ENCODE assay signal across 15 mouse cellular contexts in the genomic region with DNA sequence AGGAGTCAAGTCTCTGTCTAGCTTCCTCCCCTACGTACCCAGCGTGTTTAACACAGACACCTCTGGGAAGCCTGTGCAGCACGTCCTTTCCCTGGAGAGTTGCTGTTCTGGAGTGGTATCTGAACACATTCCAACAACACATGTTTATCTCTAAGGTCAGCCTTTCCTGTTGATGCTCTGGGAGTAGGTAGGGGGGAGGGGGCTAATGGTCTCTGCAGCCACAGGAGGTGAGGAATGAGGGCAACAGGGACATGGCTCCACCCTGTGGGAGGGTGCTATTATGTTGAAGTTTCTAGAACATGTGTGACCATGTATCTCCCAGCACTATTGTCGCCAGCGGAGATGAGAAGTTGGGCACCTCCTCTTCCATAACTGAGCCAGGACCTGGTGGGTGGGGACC. TPM values are rescaled to one million over a fixed set of nuclear protein-coding genes. Genes with fewer than 3 reads are reported as not detected.
A peak's percentile ranks its signal among the peaks of the same experiment; 100 is the strongest.
DNase-seq lines count a peak whose midpoint lies in the region; ATAC-seq and TF ChIP-seq lines count a peak whose summit lies in the region.
"Had no signal": no experiment of that assay in that cellular context is flagged by ENCODE, and none has a peak within 500 bp of the region (broad histone marks: within the 10 kb centered on the region; RNA-seq: fewer than 3 reads in every experiment).

No protein-coding gene starts in this region.

- WGBS in heart, embryonic 14.5 days = 20% methylated on average over 5 of the region's 5 CpGs
- WGBS in liver, embryonic 14.5 days (ENCODE audit: insufficient replicate concordance) = 18% methylated on average over 5 of the region's 5 CpGs
- WGBS in embryonic facial prominence, embryonic 10.5 days = 54% methylated on average over 5 of the region's 5 CpGs

- TF ChIP-seq EP300 in liver, embryonic 14.5 days (IDR thresholded peaks at IDR 0.05; ENCODE audit: low read depth) = no peak; the same call in 1 of the 2 replicates

- H3K27ac ChIP-seq in heart, embryonic 14.5 days (replicated peaks in 1 of 2; ENCODE audit: control insufficient read depth in 1 of 2, insufficient read depth in 1 of 2, low read depth in 2 of 2, low read length in 2 of 2) = no peak overlapping the region
- peak overlapping the region; percentile 32 for H3K27ac ChIP-seq in liver, embryonic 14.5 days
- no peak overlapping the region for H3K27ac ChIP-seq in embryonic facial prominence, embryonic 10.5 days (replicated peaks)
- H3K27ac ChIP-seq: hindbrain, embryonic 13.5 days; stomach, embryonic 15.5 days had no signal

- TF ChIP-seq CTCF in liver, embryonic 14.5 days (IDR thresholded peaks at IDR 0.05; ENCODE audit: low read depth) = no peak

- H3K4me3 ChIP-seq in heart, embryonic 14.5 days (ENCODE audit: control insufficient read depth in 1 of 2, insufficient read depth in 1 of 2, low read depth in 1 of 2, low read length in 2 of 2) = 0 out of 4 replicates have a peak overlapping the region, but pooled peaks of 1 of the 2 experiments have one; percentile 0
- H3K4me3 ChIP-seq in liver, embryonic 14.5 days (ENCODE audit: insufficient read depth in 1 of 2, low read depth in 2 of 2, low read length in 2 of 2) = peak overlapping the region; percentile 7 to 16; a peak in 2 of 4 replicates
- no peak overlapping the region for H3K4me3 ChIP-seq in embryonic facial prominence, embryonic 10.5 days
- H3K4me3 ChIP-seq: hindbrain, embryonic 13.5 days; stomach, embryonic 15.5 days had no signal

- no peaks in the 10 kb centered on the region for H3K9me3 ChIP-seq in heart, embryonic 14.5 days (ENCODE audit: control insufficient read depth, low read length)
- H3K9me3 ChIP-seq in liver, embryonic 14.5 days (ENCODE audit: control insufficient read depth, low read length) = no peaks in the 10 kb centered on the region
- H3K9me3 ChIP-seq in embryonic facial prominence, embryonic 10.5 days = no peaks in the 10 kb centered on the region
- H3K9me3 ChIP-seq: hindbrain, embryonic 13.5 days; stomach, embryonic 15.5 days had no signal

- no peaks in the 10 kb centered on the region for H3K36me3 ChIP-seq in heart, embryonic 14.5 days (ENCODE audit: control insufficient read depth, insufficient read depth, low read length)
- no peaks in the 10 kb centered on the region for H3K36me3 ChIP-seq in liver, embryonic 14.5 days (replicated peaks; ENCODE audit: control insufficient read depth, insufficient read depth, low read depth)
- H3K36me3 ChIP-seq in embryonic facial prominence, embryonic 10.5 days (replicated peaks) = no peaks in the 10 kb centered on the region
- H3K36me3 ChIP-seq: hindbrain, embryonic 13.5 days; stomach, embryonic 15.5 days had no signal

- no peaks in the 10 kb centered on the region for H3K27me3 ChIP-seq in heart, embryonic 14.5 days (ENCODE audit: control insufficient read depth, insufficient read depth, low read length)
- H3K27me3 ChIP-seq in liver, embryonic 14.5 days (ENCODE audit: control insufficient read depth, insufficient read depth, low read length) = peaks cover 19% of the 10 kb centered on the region
- peaks cover 69% of the 10 kb centered on the region for H3K27me3 ChIP-seq in embryonic facial prominence, embryonic 10.5 days (replicated peaks; ENCODE audit: low read depth, poor library complexity, severe bottlenecking)
- H3K27me3 ChIP-seq: stomach, embryonic 15.5 days had no signal

- H3K4me2 ChIP-seq in heart, embryonic 14.5 days (ENCODE audit: low read length) = peak overlapping the region; percentile 44
- peak overlapping the region; percentile 57 for H3K4me2 ChIP-seq in liver, embryonic 14.5 days (ENCODE audit: low read depth)
- H3K4me2 ChIP-seq: hindbrain, embryonic 13.5 days; stomach, embryonic 15.5 days had no signal

- peaks cover 24 to 61% of the 10 kb centered on the region in 2 experiments for H3K4me1 ChIP-seq in heart, embryonic 14.5 days (ENCODE audit: control insufficient read depth in 2 of 2, insufficient read depth in 2 of 2, low read length in 2 of 2)
- peaks cover 55 to 56% of the 10 kb centered on the region in 2 experiments for H3K4me1 ChIP-seq in liver, embryonic 14.5 days (replicated peaks; ENCODE audit: control insufficient read depth in 2 of 2, insufficient read depth in 2 of 2, low read length in 1 of 2)
- peaks cover 61% of the 10 kb centered on the region for H3K4me1 ChIP-seq in embryonic facial prominence, embryonic 10.5 days

- peak; percentile 8; the same call in 1 of the 2 replicates for ATAC-seq in heart, embryonic 14.5 days (ENCODE audit: insufficient number of reproducible peaks, insufficient read depth, low FRiP score, low read depth)
- ATAC-seq in liver, embryonic 14.5 days (ENCODE audit: insufficient read depth) = 0 out of 2 replicates have a peak, but pooled peaks have one; percentile 7
- ATAC-seq: Patski had no signal

- peak; percentile 17 for DNase-seq in kidney, adult 9 months
- no peak for DNase-seq in kidney, adult 18-20 months
- DNase-seq in c-Kit-positive CD71-positive TER-119-positive erythroid progenitor cells, embryonic 14.5 days (ENCODE audit: low spot score) = peak; percentile 50
- peak in 2 of 3 experiments; percentile 34 to 48 for DNase-seq in liver, embryonic 14.5 days (ENCODE audit: low read depth in 3 of 3, low spot score in 3 of 3)
- no peak for DNase-seq in embryonic facial prominence, embryonic 10.5 days (ENCODE audit: low spot score)
- no peak for DNase-seq in layer of hippocampus, adult 18-20 months (ENCODE audit: low spot score in 2 of 2)
- no peak for DNase-seq in urinary bladder, postnatal 4 days (ENCODE audit: low spot score in 2 of 2)
- DNase-seq: adrenal gland, adult 2 months; kidney, postnatal 4 days; lung, postnatal 10 days; right cerebral cortex, postnatal 25 days had no signal

- H3K9ac ChIP-seq in heart, embryonic 14.5 days (ENCODE audit: low read length) = no peak overlapping the region
- H3K9ac ChIP-seq in liver, embryonic 14.5 days (replicated peaks) = peak overlapping the region; percentile 36
- H3K9ac ChIP-seq: hindbrain, embryonic 13.5 days; stomach, embryonic 15.5 days had no signal

RNA-seq across cellular contexts. Expression of a gene that starts 3.0 kb away (rescaled TPM):
- polyA plus RNA-seq in heart, embryonic 14.5 days (2014; fragmentation: Nextera tagmentation; extraction: Ambion mirVana) = 1.2 and 1.7 TPM in 2 replicates
- 0.17 and 0.25 TPM in 2 replicates for polyA plus RNA-seq in liver, embryonic 14.5 days (2012; rRNA removed)
- polyA plus RNA-seq in liver, embryonic 14.5 days (2014; fragmentation: Nextera tagmentation; extraction: Ambion mirVana) = 0.03 and 0.16 TPM in 2 replicates
- polyA plus RNA-seq in embryonic facial prominence, embryonic 10.5 days (2016; fragmentation: Nextera tagmentation; extraction: Ambion mirVana) = 3.4 and 3.6 TPM in 2 replicates
- total RNA-seq in layer of hippocampus, adult 18-20 months (2021) = 10 to 100 TPM; 70.5 to 74.0 TPM

RNA-seq across cellular contexts. Expression of a gene that starts 14.0 kb away (rescaled TPM):
- 17.0 and 20.2 TPM in 2 replicates for polyA plus RNA-seq in heart, embryonic 14.5 days (2014; fragmentation: Nextera tagmentation; extraction: Ambion mirVana)
- polyA plus RNA-seq in liver, embryonic 14.5 days (2012; rRNA removed) = 5.6 and 8.1 TPM in 2 replicates
- 19.6 and 21.2 TPM in 2 replicates for polyA plus RNA-seq in liver, embryonic 14.5 days (2014; fragmentation: Nextera tagmentation; extraction: Ambion mirVana)
- polyA plus RNA-seq in embryonic facial prominence, embryonic 10.5 days (2016; fragmentation: Nextera tagmentation; extraction: Ambion mirVana) = 51.7 and 54.6 TPM in 2 replicates
- 10 to 100 TPM; 12.0 to 13.5 TPM for total RNA-seq in layer of hippocampus, adult 18-20 months (2021)

Comparison
In these comparisons a context has a peak if more than half of its experiments do, and no peak if none do; other contexts are left out.
1. DNase-seq: peak in kidney, adult 9 months (single experiment), c-Kit-positive CD71-positive TER-119-positive erythroid progenitor cells, embryonic 14.5 days (single experiment) and liver, embryonic 14.5 days (2 of 3); none in kidney, adult 18-20 months (single experiment), embryonic facial prominence, embryonic 10.5 days (single experiment), layer of hippocampus, adult 18-20 months (0 of 2) and urinary bladder, postnatal 4 days (0 of 2).